Mouse (Mus musculus): Measurements from ENCODE around the gene Far1. TPM values are rescaled to one million over a fixed set of nuclear protein-coding genes. Genes with fewer than 3 reads are reported as not detected.
A peak's percentile ranks its signal among the peaks of the same experiment; 100 is the strongest.

Far1 gene
- polyA plus RNA-seq, 1 experiment from 2014 or later, result 79.5 TPM

DNA sequence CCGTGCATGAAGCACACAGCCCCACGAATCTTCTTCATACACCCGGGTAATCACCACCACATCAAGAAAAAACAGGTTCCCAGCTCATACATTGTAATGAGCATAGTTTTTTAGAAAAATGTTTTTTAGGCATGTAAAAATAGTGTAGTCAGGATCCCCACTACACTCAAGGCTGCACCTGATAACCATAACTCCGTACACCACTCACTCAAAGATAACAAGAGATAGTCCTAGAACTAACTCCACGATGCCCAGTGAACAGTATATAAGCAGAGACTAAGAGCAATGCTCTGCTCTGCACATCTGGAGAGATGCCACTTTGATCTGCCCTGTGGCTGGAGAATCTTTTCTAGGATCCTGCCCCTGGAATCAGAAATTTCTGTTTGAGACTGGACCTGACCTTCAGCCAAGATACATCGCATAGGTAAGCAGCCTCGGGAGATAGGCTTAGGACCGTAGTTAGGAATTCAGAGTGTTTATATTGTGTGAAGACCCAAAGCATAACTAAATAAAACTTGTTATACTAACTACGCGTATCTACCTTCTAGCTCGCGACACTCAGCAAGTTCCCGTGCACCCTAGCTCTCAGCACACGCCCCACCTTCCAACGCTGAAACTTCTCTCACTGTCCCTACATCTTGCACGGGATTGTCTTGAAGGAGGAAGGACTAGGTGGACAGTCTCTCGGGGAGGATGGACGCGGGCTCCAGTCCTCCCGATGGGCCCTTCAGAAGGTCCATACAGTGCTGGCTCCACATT lies 928 bp upstream of the Far1 start:
- peaks cover 22% of the 10 kb centered on the region for H3K4me1 ChIP-seq
- peak overlapping the region; percentile 94 for H3K27ac ChIP-seq (replicated peaks)
- WGBS, result 16% methylated on average over 20 of the region's 20 CpGs
- H3K4me3 ChIP-seq, result peak overlapping the region; percentile 99
- H3K27me3 ChIP-seq (replicated peaks; ENCODE audit: low read depth, poor library complexity, severe bottlenecking), result peaks cover 16% of the 10 kb centered on the region; the same call in 1 of the 2 replicates
- H3K36me3 ChIP-seq (replicated peaks), result no peaks in the 10 kb centered on the region
- DNase-seq (ENCODE audit: low spot score), result no peak
- H3K9me3 ChIP-seq, result no peaks in the 10 kb centered on the region

GRCm38 (mm10) chr7:113513963-113514649 lies 472 bp downstream of the Far1 start:
- no peak for DNase-seq (ENCODE audit: low spot score)

GRCm38 (mm10) chr7:113515831-113516230 lies 2.2 kb downstream of the Far1 start:
- H3K9me3 ChIP-seq, result no peaks in the 10 kb centered on the region
- H3K27me3 ChIP-seq (replicated peaks; ENCODE audit: low read depth, poor library complexity, severe bottlenecking), result peaks cover 16% of the 10 kb centered on the region; the same call in 1 of the 2 replicates
- peaks cover 22% of the 10 kb centered on the region for H3K4me1 ChIP-seq
- no peak for DNase-seq (ENCODE audit: low spot score)
- H3K27ac ChIP-seq (replicated peaks), result no peak overlapping the region
- H3K36me3 ChIP-seq (replicated peaks), result no peaks in the 10 kb centered on the region
- 90% methylated on average over 4 of the region's 4 CpGs for WGBS
- H3K4me3 ChIP-seq, result no peak overlapping the region

More at GRCm38 (mm10) chr7:113513963-113514649, 472 bp downstream of the Far1 start:
- peak overlapping the region; percentile 99 for H3K4me3 ChIP-seq
- no peaks in the 10 kb centered on the region for H3K36me3 ChIP-seq (replicated peaks)
- H3K27me3 ChIP-seq (replicated peaks; ENCODE audit: low read depth, poor library complexity, severe bottlenecking), result peaks cover 16% of the 10 kb centered on the region; the same call in 1 of the 2 replicates
- H3K27ac ChIP-seq (replicated peaks), result peak overlapping the region; percentile 94
- peaks cover 22% of the 10 kb centered on the region for H3K4me1 ChIP-seq
- H3K9me3 ChIP-seq, result no peaks in the 10 kb centered on the region
- under 1% methylated on average over 45 of the region's 45 CpGs for WGBS

- H3K9me3 ChIP-seq, result no peaks in the 10 kb centered on the region
- DNase-seq (ENCODE audit: low spot score), result no peak
- H3K36me3 ChIP-seq (replicated peaks), result no peaks in the 10 kb centered on the region
- 88% methylated on average over 3 of the region's 3 CpGs for WGBS
- peaks cover 16% of the 10 kb centered on the region for H3K4me1 ChIP-seq
- no peak overlapping the region for H3K27ac ChIP-seq (replicated peaks)
- no peak overlapping the region for H3K4me3 ChIP-seq
- H3K27me3 ChIP-seq (replicated peaks; ENCODE audit: low read depth, poor library complexity, severe bottlenecking), result no peaks in the 10 kb centered on the region
Observed at GRCm38 (mm10) chr7:113518419-113518818, 4.8 kb downstream of the Far1 start.

DNA sequence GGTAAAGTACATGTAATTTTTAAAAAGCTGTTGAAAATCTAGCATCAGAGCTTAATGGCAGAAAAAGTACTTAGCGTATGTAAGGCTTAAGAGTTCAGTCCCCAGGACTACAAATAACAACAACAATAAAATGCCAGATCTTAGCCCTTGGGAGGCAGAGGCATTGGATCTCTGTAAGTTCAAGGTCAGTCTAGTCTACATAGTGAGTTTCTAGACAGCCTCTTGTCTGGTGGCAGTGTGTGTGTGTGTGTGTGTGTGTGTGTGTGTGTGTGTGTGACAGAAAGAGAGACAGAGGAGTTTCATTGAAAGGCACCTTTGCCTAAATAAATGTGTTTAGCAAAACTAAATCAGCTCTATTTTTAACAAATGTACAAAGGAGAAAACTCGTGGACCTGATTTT lies 5.3 kb downstream of the Far1 start:
- Histone ChIP-seq H3K27me3 (replicated peaks; ENCODE audit: low read depth, poor library complexity, severe bottlenecking) (no peaks in the 10 kb centered on the region), H3K4me1 (peaks cover 16% of the 10 kb centered on the region), H3K27ac (replicated peaks) (no peak overlapping the region), H3K4me3 (no peak overlapping the region), H3K9me3 (no peaks in the 10 kb centered on the region), H3K36me3 (replicated peaks) (no peaks in the 10 kb centered on the region)
- no peak for DNase-seq (ENCODE audit: low spot score)
- WGBS, result 91% methylated on average over 2 of the region's 2 CpGs

- no peak for DNase-seq (ENCODE audit: low spot score)
- H3K4me3 ChIP-seq, result no peak overlapping the region
- peaks cover 62% of the 10 kb centered on the region for H3K36me3 ChIP-seq (replicated peaks)
- H3K9me3 ChIP-seq, result no peaks in the 10 kb centered on the region
- no peaks in the 10 kb centered on the region for H3K27me3 ChIP-seq (replicated peaks; ENCODE audit: low read depth, poor library complexity, severe bottlenecking)
- H3K4me1 ChIP-seq, result no peaks in the 10 kb centered on the region
- no peak overlapping the region for H3K27ac ChIP-seq (replicated peaks)
- 96% methylated on average over 1 of the region's 1 CpGs for WGBS
Observed at GRCm38 (mm10) chr7:113543158-113543557, 29.5 kb downstream of the Far1 start.

DNA sequence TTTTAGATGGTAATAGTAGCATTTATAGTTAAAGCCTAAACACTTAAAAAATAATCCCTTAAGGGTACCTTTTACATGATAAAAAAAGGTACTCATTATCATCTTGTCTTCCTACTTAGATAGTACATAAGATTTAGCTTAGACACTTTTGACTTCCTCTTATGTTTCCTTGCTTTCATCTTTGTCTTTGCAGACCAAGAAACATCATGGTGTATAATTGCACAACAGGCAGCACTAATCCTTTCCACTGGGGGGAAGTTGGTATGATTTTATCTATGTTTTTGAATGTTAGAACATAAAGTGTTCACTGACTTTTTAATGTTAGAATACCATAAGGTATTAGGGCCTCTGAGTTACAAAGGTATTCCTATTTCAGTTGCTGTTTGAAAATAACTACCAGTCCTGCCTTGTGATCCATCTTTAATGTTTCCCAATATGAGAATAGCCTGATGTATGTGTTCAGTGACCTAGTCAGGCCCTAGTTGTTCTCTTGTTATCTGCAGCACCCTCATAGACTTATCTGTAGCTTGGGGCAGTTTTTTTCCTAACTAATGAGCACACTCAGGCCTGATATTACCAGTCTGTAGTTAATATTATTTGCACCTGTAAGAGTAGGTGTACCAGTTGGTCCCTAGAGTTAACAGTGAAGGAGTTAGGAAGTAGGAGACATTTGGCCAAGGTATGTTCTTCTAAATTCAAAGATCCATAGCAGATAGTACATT lies 38.3 kb downstream of the Far1 start:
- H3K9me3 ChIP-seq, result no peaks in the 10 kb centered on the region
- H3K4me3 ChIP-seq, result no peak overlapping the region
- H3K27me3 ChIP-seq (replicated peaks; ENCODE audit: low read depth, poor library complexity, severe bottlenecking), result no peaks in the 10 kb centered on the region
- peaks cover 58% of the 10 kb centered on the region for H3K36me3 ChIP-seq (replicated peaks)
- no peak overlapping the region for H3K27ac ChIP-seq (replicated peaks)
- H3K4me1 ChIP-seq, result no peaks in the 10 kb centered on the region
- DNase-seq (ENCODE audit: low spot score), result no peak

DNA sequence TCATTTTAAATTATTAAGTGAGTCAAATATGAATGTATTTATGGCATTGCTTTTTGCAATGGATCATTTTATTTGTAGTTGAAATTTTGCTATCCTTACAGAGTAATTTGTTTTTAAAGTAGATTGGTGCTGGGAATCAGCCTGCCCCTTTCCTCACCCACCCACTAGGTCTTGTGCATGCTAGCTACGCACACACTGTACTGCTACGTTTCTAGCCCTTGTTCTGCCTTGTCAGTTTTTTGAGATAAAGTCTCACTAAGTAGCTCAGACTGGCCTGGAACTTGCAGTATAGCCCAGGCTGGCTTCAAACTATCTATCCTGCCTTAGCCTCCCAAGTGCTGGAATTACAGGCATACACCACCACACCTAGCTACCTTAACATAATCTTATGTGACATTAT lies 38.9 kb downstream of the Far1 start:
- peaks cover 53% of the 10 kb centered on the region for H3K36me3 ChIP-seq (replicated peaks)
- H3K4me3 ChIP-seq, result no peak overlapping the region
- H3K27me3 ChIP-seq (replicated peaks; ENCODE audit: low read depth, poor library complexity, severe bottlenecking), result no peaks in the 10 kb centered on the region
- no peak for DNase-seq (ENCODE audit: low spot score)
- no peaks in the 10 kb centered on the region for H3K9me3 ChIP-seq
- no peaks in the 10 kb centered on the region for H3K4me1 ChIP-seq
- WGBS, result 91% methylated on average over 2 of the region's 2 CpGs
- H3K27ac ChIP-seq (replicated peaks), result no peak overlapping the region

GRCm38 (mm10) chr7:113556138-113556537 lies 42.5 kb downstream of the Far1 start:
- H3K9me3 ChIP-seq, result no peaks in the 10 kb centered on the region
- H3K4me3 ChIP-seq, result no peak overlapping the region
- H3K27ac ChIP-seq (replicated peaks), result no peak overlapping the region
- no peaks in the 10 kb centered on the region for H3K27me3 ChIP-seq (replicated peaks; ENCODE audit: low read depth, poor library complexity, severe bottlenecking)
- no peaks in the 10 kb centered on the region for H3K4me1 ChIP-seq
- no peak for DNase-seq (ENCODE audit: low spot score)
- 71% methylated on average over 1 of the region's 1 CpGs for WGBS
- peaks cover 36% of the 10 kb centered on the region for H3K36me3 ChIP-seq (replicated peaks)

DNA sequence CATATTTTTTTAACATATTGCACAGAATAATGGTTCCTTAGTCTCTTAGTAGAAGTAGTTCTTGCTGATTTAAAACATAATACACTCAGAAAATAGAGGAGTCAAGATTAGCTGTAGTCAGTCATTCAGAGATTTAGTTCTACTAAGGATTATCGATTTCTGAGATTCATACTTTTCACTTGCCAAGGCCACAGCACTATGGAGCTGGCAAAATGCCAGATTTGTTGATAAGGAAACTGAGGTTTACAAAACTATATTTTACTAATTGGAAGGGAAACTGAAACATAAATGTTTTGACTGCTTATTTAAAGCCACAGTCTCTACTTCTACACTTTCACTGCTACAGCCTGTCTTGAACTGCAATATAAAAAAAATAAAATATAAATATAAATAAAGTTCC lies 53.3 kb downstream of the Far1 start:
- Histone ChIP-seq H3K4me1 (no peaks in the 10 kb centered on the region), H3K9me3 (no peaks in the 10 kb centered on the region), H3K27ac (replicated peaks) (no peak overlapping the region), H3K36me3 (replicated peaks) (peaks cover 38% of the 10 kb centered on the region), H3K27me3 (replicated peaks; ENCODE audit: low read depth, poor library complexity, severe bottlenecking) (no peaks in the 10 kb centered on the region), H3K4me3 (no peak overlapping the region)
- DNase-seq (ENCODE audit: low spot score), result no peak
- WGBS, result 96% methylated on average over 1 of the region's 1 CpGs

DNA sequence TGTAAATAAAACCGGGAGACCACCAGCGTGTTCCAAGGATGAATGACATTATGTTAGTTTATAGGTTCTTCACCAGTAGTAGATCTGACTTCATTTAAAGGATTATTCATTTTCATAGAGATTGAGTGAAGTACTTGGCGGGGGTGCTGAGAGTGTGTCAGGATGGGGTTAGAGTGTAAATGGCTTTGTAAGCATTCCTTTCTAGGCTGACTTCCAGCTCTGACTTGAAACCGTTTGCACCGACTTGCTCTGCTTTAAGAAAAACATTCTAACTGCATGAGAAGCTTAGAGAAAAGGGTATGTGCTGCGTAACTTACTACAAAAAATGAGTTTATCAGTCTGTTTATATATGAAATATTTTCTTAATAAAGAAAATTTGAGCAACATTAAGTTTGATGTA lies 57.5 kb downstream of the Far1 start:
- H3K27ac ChIP-seq (replicated peaks), result no peak overlapping the region
- H3K4me1 ChIP-seq, result no peaks in the 10 kb centered on the region
- WGBS, result 87% methylated on average over 6 of the region's 6 CpGs
- no peak for DNase-seq (ENCODE audit: low spot score)
- no peaks in the 10 kb centered on the region for H3K9me3 ChIP-seq
- H3K4me3 ChIP-seq, result no peak overlapping the region
- peaks cover 33% of the 10 kb centered on the region for H3K36me3 ChIP-seq (replicated peaks)
- H3K27me3 ChIP-seq (replicated peaks; ENCODE audit: low read depth, poor library complexity, severe bottlenecking), result no peaks in the 10 kb centered on the region

GRCm38 (mm10) chr7:113572741-113573140 lies 59.1 kb downstream of the Far1 start:
- DNase-seq (ENCODE audit: low spot score), result no peak
- no peaks in the 10 kb centered on the region for H3K4me1 ChIP-seq
- 81% methylated on average over 2 of the region's 2 CpGs for WGBS
- no peak overlapping the region for H3K4me3 ChIP-seq
- no peaks in the 10 kb centered on the region for H3K27me3 ChIP-seq (replicated peaks; ENCODE audit: low read depth, poor library complexity, severe bottlenecking)
- H3K36me3 ChIP-seq (replicated peaks), result peaks cover 20% of the 10 kb centered on the region
- H3K27ac ChIP-seq (replicated peaks), result no peak overlapping the region
- no peaks in the 10 kb centered on the region for H3K9me3 ChIP-seq
